Mouse (Mus musculus): Measurements from ENCODE around the gene Gal3st2. TPM values are rescaled to one million over a fixed set of nuclear protein-coding genes. Genes with fewer than 3 reads are reported as not detected.
"Not testable (repeated sequence)": the region's sequence is repeated elsewhere in the genome, so short reads cannot be mapped to it uniquely, and the experiment has no call there.

Gene Gal3st2
- polyA plus RNA-seq, 1 experiment = not detected

- not testable (repeated sequence) for H3K4me3 ChIP-seq (ENCODE audit: insufficient read depth, low read length); H3K4me1 ChIP-seq (ENCODE audit: control insufficient read depth, insufficient read depth, low read length)
These were observed 29.8 kb downstream of the Gal3st2 start for GRCm38 (mm10) chr1:93890936-93891335.

GRCm38 (mm10) chr1:93897395-93897794 lies 36.3 kb downstream of the Gal3st2 start:
- H3K4me3 ChIP-seq (ENCODE audit: insufficient read depth, low read length); H3K4me1 ChIP-seq (ENCODE audit: control insufficient read depth, insufficient read depth, low read length); H3K27ac ChIP-seq (ENCODE audit: insufficient read depth, low read depth, low read length): not testable (repeated sequence)

More at GRCm38 (mm10) chr1:93890936-93891335, 29.8 kb downstream of the Gal3st2 start:
- H3K27ac ChIP-seq (ENCODE audit: insufficient read depth, low read depth, low read length) = not testable (repeated sequence)

- H3K27ac ChIP-seq (ENCODE audit: insufficient read depth, low read depth, low read length); H3K4me3 ChIP-seq (ENCODE audit: insufficient read depth, low read length); H3K4me1 ChIP-seq (ENCODE audit: control insufficient read depth, insufficient read depth, low read length): not testable (repeated sequence)
These were observed 40.2 kb downstream of the Gal3st2 start for GRCm38 (mm10) chr1:93901291-93901690.

GRCm38 (mm10) chr1:93906690-93907089 lies 45.6 kb downstream of the Gal3st2 start:
- not testable (repeated sequence) for H3K4me1 ChIP-seq (ENCODE audit: control insufficient read depth, insufficient read depth, low read length); H3K27ac ChIP-seq (ENCODE audit: insufficient read depth, low read depth, low read length); H3K4me3 ChIP-seq (ENCODE audit: insufficient read depth, low read length)

GRCm38 (mm10) chr1:93908977-93909586 lies 48.0 kb downstream of the Gal3st2 start:
- not testable (repeated sequence) for H3K4me1 ChIP-seq (ENCODE audit: control insufficient read depth, insufficient read depth, low read length); H3K27ac ChIP-seq (ENCODE audit: insufficient read depth, low read depth, low read length); H3K4me3 ChIP-seq (ENCODE audit: insufficient read depth, low read length)

GRCm38 (mm10) chr1:93911877-93912276 lies 50.8 kb downstream of the Gal3st2 start:
- not testable (repeated sequence) for H3K4me3 ChIP-seq (ENCODE audit: insufficient read depth, low read length); H3K27ac ChIP-seq (ENCODE audit: insufficient read depth, low read depth, low read length); H3K4me1 ChIP-seq (ENCODE audit: control insufficient read depth, insufficient read depth, low read length)

- H3K4me3 ChIP-seq (ENCODE audit: insufficient read depth, low read length); H3K4me1 ChIP-seq (ENCODE audit: control insufficient read depth, insufficient read depth, low read length); H3K27ac ChIP-seq (ENCODE audit: insufficient read depth, low read depth, low read length): not testable (repeated sequence)
These were observed 56.1 kb downstream of the Gal3st2 start for GRCm38 (mm10) chr1:93917160-93917559.

GRCm38 (mm10) chr1:93918011-93918410 lies 56.9 kb downstream of the Gal3st2 start, which contains the start of gene Gal3st2b:
Gene Gal3st2b (plus strand): TSS chr1:93918311.
- not testable (repeated sequence) for H3K27ac ChIP-seq (ENCODE audit: insufficient read depth, low read depth, low read length); H3K4me3 ChIP-seq (ENCODE audit: insufficient read depth, low read length); H3K4me1 ChIP-seq (ENCODE audit: control insufficient read depth, insufficient read depth, low read length)

GRCm38 (mm10) chr1:93918775-93919174 lies 57.7 kb downstream of the Gal3st2 start:
- not testable (repeated sequence) for H3K4me3 ChIP-seq (ENCODE audit: insufficient read depth, low read length); H3K27ac ChIP-seq (ENCODE audit: insufficient read depth, low read depth, low read length); H3K4me1 ChIP-seq (ENCODE audit: control insufficient read depth, insufficient read depth, low read length)

GRCm38 (mm10) chr1:93919321-93919720 lies 58.2 kb downstream of the Gal3st2 start:
- H3K4me1 ChIP-seq (ENCODE audit: control insufficient read depth, insufficient read depth, low read length); H3K4me3 ChIP-seq (ENCODE audit: insufficient read depth, low read length); H3K27ac ChIP-seq (ENCODE audit: insufficient read depth, low read depth, low read length): not testable (repeated sequence)

GRCm38 (mm10) chr1:93922609-93923008 lies 61.5 kb downstream of the Gal3st2 start:
- not testable (repeated sequence) for H3K4me1 ChIP-seq (ENCODE audit: control insufficient read depth, insufficient read depth, low read length); H3K27ac ChIP-seq (ENCODE audit: insufficient read depth, low read depth, low read length)

GRCm38 (mm10) chr1:93923098-93923497 lies 62.0 kb downstream of the Gal3st2 start:
- H3K4me1 ChIP-seq (ENCODE audit: control insufficient read depth, insufficient read depth, low read length); H3K4me3 ChIP-seq (ENCODE audit: insufficient read depth, low read length); H3K27ac ChIP-seq (ENCODE audit: insufficient read depth, low read depth, low read length): not testable (repeated sequence)

More at GRCm38 (mm10) chr1:93922609-93923008, 61.5 kb downstream of the Gal3st2 start:
- not testable (repeated sequence) for H3K4me3 ChIP-seq (ENCODE audit: insufficient read depth, low read length)

Other genes starting within 250 kb of the Gal3st2 start
- gene Stk25, start 202.6 kb upstream of the Gal3st2 start, polyA plus RNA-seq (2012; ENCODE audit: insufficient read depth, insufficient read length, missing spikeins) = 61.3 and 66.3 TPM in 2 replicates
- 0.63 TPM in 1 of 2 replicates, not detected in the other for gene Bok, start 175.6 kb upstream of the Gal3st2 start, polyA plus RNA-seq (2012; ENCODE audit: insufficient read depth, insufficient read length, missing spikeins)
- gene Atg4b, start 109.8 kb upstream of the Gal3st2 start, polyA plus RNA-seq (2012; ENCODE audit: insufficient read depth, insufficient read length, missing spikeins) = 43.8 and 51.6 TPM in 2 replicates
- gene Thap4, start 106.4 kb upstream of the Gal3st2 start, polyA plus RNA-seq (2012; ENCODE audit: insufficient read depth, insufficient read length, missing spikeins) = 22.1 and 22.2 TPM in 2 replicates
- 36.8 and 46.8 TPM in 2 replicates for gene Dtymk, start 59.4 kb upstream of the Gal3st2 start, polyA plus RNA-seq (2012; ENCODE audit: insufficient read depth, insufficient read length, missing spikeins)
- 10.7 and 12.4 TPM in 2 replicates for gene Ing5, start 57.3 kb upstream of the Gal3st2 start, polyA plus RNA-seq (2012; ENCODE audit: insufficient read depth, insufficient read length, missing spikeins)
- gene D2hgdh, start 36.4 kb upstream of the Gal3st2 start, polyA plus RNA-seq (2012; ENCODE audit: insufficient read depth, insufficient read length, missing spikeins) = 16.2 and 20.8 TPM in 2 replicates
- gene Gal3st2b, start 57.0 kb downstream of the Gal3st2 start, polyA plus RNA-seq (2012; ENCODE audit: insufficient read depth, insufficient read length, missing spikeins) = not detected in 2 replicates
- 0.08 and 0.13 TPM in 2 replicates for gene Gal3st2c, start 129.2 kb downstream of the Gal3st2 start, polyA plus RNA-seq (2012; ENCODE audit: insufficient read depth, insufficient read length, missing spikeins)
- not detected in 2 replicates for gene Neu4, start 159.1 kb downstream of the Gal3st2 start, polyA plus RNA-seq (2012; ENCODE audit: insufficient read depth, insufficient read length, missing spikeins)
- gene Pdcd1, start 191.2 kb downstream of the Gal3st2 start, polyA plus RNA-seq (2012; ENCODE audit: insufficient read depth, insufficient read length, missing spikeins) = not detected in 2 replicates

All from bone marrow macrophage, adult 2 months (primary cell).